Mouse (Mus musculus) embryo, embryonic 11.5 days (tissue): ENCODE results near the gene Tesk1.
A peak's percentile ranks its signal among the peaks of the same experiment; 100 is the strongest.

Source experiments
- DNase-seq: peaks from one replicate; pipeline ENCODE4 v3.0.0-alpha.2; 2012; ENCODE audit warnings: low read depth, low spot score

The Tesk1 gene

GRCm38 (mm10) chr4:43492821-43493185, 51.1 kb downstream of the Tesk1 start, which contains the start of gene Ccdc107:
TSS of gene Ccdc107 (plus strand) at chr4:43492900.
- DNase-seq, result peak; percentile 90

GRCm38 (mm10) chr4:43493186-43493845, 51.6 kb downstream of the Tesk1 start:
- DNase-seq, result peak; percentile 94

GRCm38 (mm10) chr4:43493846-43494240, 52.1 kb downstream of the Tesk1 start:
- no peak for DNase-seq

GRCm38 (mm10) chr4:43496587-43496986, 54.8 kb downstream of the Tesk1 start:
- DNase-seq, result no peak

- no peak for DNase-seq
These were observed 55.7 kb downstream of the Tesk1 start for GRCm38 (mm10) chr4:43497405-43497804.
